Mouse (Mus musculus) liver, embryonic 13.5 days (tissue): Measurements from ENCODE around the gene Ap3d1. TPM values are rescaled to one million over a fixed set of nuclear protein-coding genes. Genes with fewer than 3 reads are reported as not detected.

ENCODE experiments used
- ATAC-seq: fragments of 200-750 bp; cut with Nextera tagmentation; 2 replicates; pipeline ENCODE4 v1.8.0; 2017; ENCODE audit warnings: low read depth, mild to moderate bottlenecking, moderate number of reproducible peaks, moderate library complexity
- DNase-seq: peaks from one replicate; pipeline ENCODE4 v3.0.0; 2022
- H3K27ac ChIP-seq: fragments of 300-500 bp; sonication (generic); 2 replicates; pipeline ENCODE4 v1.5.1; 2015; ENCODE audit warnings: moderate library complexity, mild to moderate bottlenecking, inconsistent platforms
- H3K27me3 ChIP-seq: fragments of 300-500 bp; sonication (generic); 2 replicates; pipeline ENCODE4 v1.6.1; 2015; ENCODE audit warnings: mild to moderate bottlenecking, inconsistent platforms
- H3K36me3 ChIP-seq: fragments of 300-500 bp; sonication (generic); 2 replicates; pipeline ENCODE4 v1.6.1; 2015; ENCODE audit warnings: mild to moderate bottlenecking, inconsistent platforms
- H3K4me1 ChIP-seq: fragments of 300-500 bp; sonication (generic); replicated peaks from 2 replicates; pipeline ENCODE4 v1.6.1; 2015; ENCODE audit warnings: inconsistent platforms
- H3K4me2 ChIP-seq: fragments of 300-500 bp; sonication (generic); 2 replicates; pipeline ENCODE4 v1.6.1; 2015; ENCODE audit warnings: inconsistent platforms, mild to moderate bottlenecking, moderate library complexity
- H3K4me3 ChIP-seq: fragments of 300-500 bp; sonication (generic); replicated peaks from 2 replicates; pipeline ENCODE4 v1.5.1; 2015; ENCODE audit warnings: mild to moderate bottlenecking, inconsistent platforms
- H3K9ac ChIP-seq: fragments of 300-500 bp; sonication (generic); 2 replicates; pipeline ENCODE4 v1.6.1; 2015; ENCODE audit warnings: mild to moderate bottlenecking, inconsistent platforms
- H3K9me3 ChIP-seq: fragments of 300-500 bp; sonication (generic); replicated peaks from 2 replicates; pipeline ENCODE4 v1.6.1; 2016; ENCODE audit warnings: inconsistent platforms
- WGBS: fragments of 180-500 bp; shearing (Covaris S2); methylation state at CpG from one replicate; pipeline ENCODE4 v1.1.7; 2015; ENCODE audit not compliant: insufficient replicate concordance; 5-methylcytosine and 5-hydroxymethylcytosine counted together
- polyA plus RNA-seq: library from polyadenylated mRNA; unstranded; fragments of >200 nt; fragmentation: Nextera tagmentation; extraction: Ambion mirVana; gene quantifications from 2 replicates; pipeline ENCODE4 v1.2.1, GENCODE M21; 2015

Gene Ap3d1
- polyA plus RNA-seq, 1 experiment from 2014 or later, result 24.9 TPM

- DNase-seq, result no peak
- no peaks in the 10 kb centered on the region for H3K27me3 ChIP-seq
- H3K4me3 ChIP-seq, result peak overlapping the region; percentile 70
- H3K4me2 ChIP-seq, result peak overlapping the region; percentile 90
- no peaks in the 10 kb centered on the region for H3K9me3 ChIP-seq
- H3K4me1 ChIP-seq, result peaks cover 62% of the 10 kb centered on the region
- WGBS, result 94% methylated on average over 5 of the region's 5 CpGs
- ATAC-seq, result no peak
- peak overlapping the region; percentile 93 for H3K27ac ChIP-seq
- H3K9ac ChIP-seq, result peak overlapping the region; percentile 76
- H3K36me3 ChIP-seq, result peaks cover 40% of the 10 kb centered on the region
Observed at GRCm38 (mm10) chr10:80703643-80704042, 38.4 kb downstream of the Ap3d1 start.

DNA sequence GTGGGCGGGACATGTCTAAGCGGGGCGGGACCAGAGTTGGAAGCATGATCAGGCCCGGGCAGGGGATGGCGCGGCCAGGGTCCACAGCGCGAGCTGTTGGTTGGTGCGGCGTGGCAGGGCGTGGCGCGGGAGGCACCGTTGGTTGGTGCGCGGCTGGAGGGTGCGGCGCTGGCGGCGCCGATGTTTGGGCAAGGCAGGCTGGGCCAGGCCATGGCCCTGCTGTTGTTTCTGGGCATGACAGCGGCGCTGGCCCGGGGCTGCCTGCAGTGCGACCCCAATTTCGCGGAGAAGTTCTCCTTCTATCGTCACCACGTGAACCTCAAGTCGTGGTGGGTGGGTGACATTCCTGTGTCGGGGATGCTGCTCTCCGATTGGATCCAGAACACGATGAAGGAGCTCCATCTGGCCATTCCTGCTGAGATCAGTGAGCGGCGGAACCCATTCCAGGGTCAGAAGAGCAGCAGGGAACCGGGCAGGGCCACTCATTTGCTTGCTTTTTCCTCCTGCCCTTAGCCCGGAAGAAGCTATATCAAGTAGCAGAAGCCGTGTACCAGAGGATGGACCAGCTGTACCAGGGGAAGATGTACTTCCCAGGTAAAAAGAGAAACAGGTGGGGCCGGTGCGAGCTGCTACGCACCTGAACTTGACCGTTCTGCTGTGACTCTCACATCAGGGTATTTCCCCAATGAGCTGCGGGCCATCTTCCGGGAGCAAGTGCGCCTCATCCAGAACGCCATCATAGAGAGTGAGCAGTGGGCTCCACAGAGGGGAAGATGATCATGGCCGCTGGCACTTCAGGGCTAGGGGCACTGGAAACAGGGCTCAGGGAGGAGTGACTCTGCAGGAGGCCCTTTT lies 39.3 kb downstream of the Ap3d1 start:
- WGBS, result 2% methylated on average over 47 of the region's 47 CpGs
- H3K27me3 ChIP-seq, result no peaks in the 10 kb centered on the region

DNA sequence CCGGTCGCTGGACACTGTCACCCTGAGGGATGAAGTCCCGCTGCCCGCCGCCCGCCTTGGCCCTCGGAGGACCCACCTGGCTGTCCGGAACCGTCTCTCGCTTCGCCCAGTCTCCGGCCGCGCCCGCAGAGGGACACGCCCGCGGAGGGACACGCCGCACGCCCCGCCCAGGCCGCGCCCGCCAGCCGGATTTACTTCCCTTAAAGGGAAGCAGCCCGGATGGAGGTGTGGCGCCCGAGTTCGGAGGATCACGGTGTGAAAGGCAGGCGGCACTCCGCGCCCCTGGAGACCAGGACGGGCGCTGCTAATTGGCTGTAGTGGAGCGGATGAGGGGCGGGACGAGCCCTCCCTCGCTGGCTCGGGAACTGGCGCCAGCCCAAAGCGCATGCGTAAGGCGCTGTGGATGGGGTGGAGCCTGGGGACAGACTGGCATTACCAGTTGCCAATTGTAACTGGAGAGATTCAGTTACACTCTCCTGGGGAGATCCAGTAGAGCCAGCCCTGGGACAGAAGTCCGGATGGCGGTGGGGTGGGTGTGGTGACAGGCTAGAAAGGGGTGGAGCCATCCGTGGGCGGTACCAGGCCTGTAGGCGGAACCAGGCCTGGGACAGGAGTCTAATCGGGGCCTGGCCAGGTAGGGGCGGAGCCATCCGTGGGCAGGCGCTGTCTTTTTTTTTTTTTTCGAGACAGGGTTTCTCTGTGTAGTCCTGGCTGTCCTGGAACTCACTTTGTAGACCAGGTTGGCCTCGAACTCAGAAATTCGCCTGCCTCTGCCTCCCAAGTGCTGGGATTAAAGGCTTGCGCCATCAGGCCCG lies 40.1 kb downstream of the Ap3d1 start, which contains the start of the genes Mob3a and Izumo4:
Mob3a (minus strand) TSS at position 257 of the 815 bp plus-strand sequence.
Izumo4 (plus strand) TSS at position 464 of the 815 bp plus-strand sequence.
- Histone ChIP-seq H3K36me3 (peaks cover 26% of the 10 kb centered on the region), H3K4me3 (peak within 1 kb of the TSS; percentile 70), H3K4me1 (peaks cover 79% of the 10 kb centered on the region), H3K27me3 (no peaks in the 10 kb centered on the region), H3K4me2 (peak within 1 kb of the TSS; percentile 90), H3K9me3 (no peaks in the 10 kb centered on the region), H3K9ac (peak within 1 kb of the TSS; percentile 76), H3K27ac (peak within 1 kb of the TSS; percentile 93)
- DNase-seq (peak; percentile 99), ATAC-seq (peak; percentile 81)
- WGBS, result under 1% methylated on average over 59 of the region's 59 CpGs

More for the DNA sequence above, 39.3 kb downstream of the Ap3d1 start:
- Histone ChIP-seq H3K4me2 (peak overlapping the region; percentile 90), H3K4me1 (peaks cover 71% of the 10 kb centered on the region), H3K36me3 (peaks cover 34% of the 10 kb centered on the region), H3K4me3 (peak overlapping the region; percentile 70), H3K9ac (peak overlapping the region; percentile 76), H3K9me3 (no peaks in the 10 kb centered on the region), H3K27ac (peak overlapping the region; percentile 93)
- DNase-seq (peak; percentile 97), ATAC-seq (peak; percentile 80)

DNA sequence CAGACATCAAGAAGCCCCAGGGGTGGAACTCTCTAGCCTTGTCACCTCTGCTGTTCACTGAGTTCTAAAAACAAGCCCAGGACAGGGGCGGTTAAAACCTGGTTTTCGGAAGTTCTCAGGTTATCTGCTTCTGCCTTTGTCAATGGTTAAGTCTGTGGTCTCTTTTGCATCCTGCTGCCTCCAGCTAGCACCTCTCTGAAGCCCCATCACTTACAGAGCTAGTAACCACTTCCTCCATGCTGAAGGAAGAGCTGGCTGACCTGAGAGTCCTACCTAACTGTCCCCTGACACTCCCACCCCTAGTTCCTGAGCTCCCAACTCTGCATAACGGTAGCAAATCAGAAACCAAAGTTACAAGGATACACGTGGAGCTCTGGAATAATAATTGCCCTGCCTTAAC lies 41.3 kb downstream of the Ap3d1 start:
- ATAC-seq, result no peak
- H3K27ac ChIP-seq, result peak overlapping the region; percentile 93
- WGBS, result 10% methylated on average over 4 of the region's 4 CpGs

GRCm38 (mm10) chr10:80700038-80700504 lies 42.0 kb downstream of the Ap3d1 start:
- Histone ChIP-seq H3K9me3 (no peaks in the 10 kb centered on the region), H3K27ac (peak overlapping the region; percentile 93), H3K4me3 (peak overlapping the region; percentile 70), H3K9ac (peak overlapping the region; percentile 76), H3K4me2 (peak overlapping the region; percentile 90), H3K36me3 (peaks cover 11% of the 10 kb centered on the region; the same call in 1 of the 2 replicates), H3K4me1 (peaks cover 91% of the 10 kb centered on the region), H3K27me3 (no peaks in the 10 kb centered on the region)
- no peak for DNase-seq
- WGBS, result 41% methylated on average over 7 of the region's 7 CpGs
- no peak for ATAC-seq

More for the DNA sequence above, 41.3 kb downstream of the Ap3d1 start:
- no peaks in the 10 kb centered on the region for H3K27me3 ChIP-seq
- DNase-seq, result no peak
- H3K4me2 ChIP-seq, result peak overlapping the region; percentile 90
- H3K36me3 ChIP-seq, result peaks cover 15% of the 10 kb centered on the region; the same call in 1 of the 2 replicates
- H3K4me3 ChIP-seq, result peak overlapping the region; percentile 70
- peak overlapping the region; percentile 76 for H3K9ac ChIP-seq
- peaks cover 91% of the 10 kb centered on the region for H3K4me1 ChIP-seq
- no peaks in the 10 kb centered on the region for H3K9me3 ChIP-seq

DNA sequence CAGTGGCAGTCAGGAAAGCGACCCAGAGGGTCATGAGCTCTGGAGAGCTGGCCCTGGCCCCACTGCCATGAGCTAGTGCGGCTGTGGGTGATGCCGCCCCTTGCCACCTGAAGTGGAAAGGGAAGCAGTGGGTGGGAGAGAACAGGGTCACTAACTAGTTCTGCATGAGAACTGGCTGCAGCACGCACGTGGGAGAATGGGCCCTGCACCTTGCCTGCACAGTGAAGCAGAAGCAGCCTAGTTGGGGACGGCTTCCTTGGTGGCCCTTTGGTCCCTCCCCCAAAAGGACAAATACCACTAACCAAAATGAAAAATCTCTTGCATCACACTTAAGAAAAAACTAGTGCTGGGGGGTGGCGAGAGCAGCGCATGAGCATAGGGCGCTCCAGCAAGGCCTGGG lies 43.5 kb downstream of the Ap3d1 start:
- ATAC-seq, result no peak
- Histone ChIP-seq H3K27me3 (no peaks in the 10 kb centered on the region), H3K9ac (peak overlapping the region; percentile 76), H3K4me3 (peak overlapping the region; percentile 37), H3K27ac (peak overlapping the region; percentile 93), H3K4me1 (peaks cover 91% of the 10 kb centered on the region), H3K4me2 (peak overlapping the region; percentile 69), H3K36me3 (peaks cover 24% of the 10 kb centered on the region), H3K9me3 (no peaks in the 10 kb centered on the region)
- WGBS, result 70% methylated on average over 9 of the region's 9 CpGs
- DNase-seq, result no peak

GRCm38 (mm10) chr10:80697812-80698211 lies 44.3 kb downstream of the Ap3d1 start:
- peaks cover 91% of the 10 kb centered on the region for H3K4me1 ChIP-seq
- peak overlapping the region; percentile 93 for H3K27ac ChIP-seq
- peak; percentile 71 for ATAC-seq
- no peaks in the 10 kb centered on the region for H3K9me3 ChIP-seq
- peaks cover 27% of the 10 kb centered on the region for H3K36me3 ChIP-seq
- H3K27me3 ChIP-seq, result no peaks in the 10 kb centered on the region
- peak; percentile 92 for DNase-seq
- H3K9ac ChIP-seq, result peak overlapping the region; percentile 76
- peak overlapping the region; percentile 37 for H3K4me3 ChIP-seq
- peak overlapping the region; percentile 69 for H3K4me2 ChIP-seq
- WGBS, result 15% methylated on average over 9 of the region's 9 CpGs

DNA sequence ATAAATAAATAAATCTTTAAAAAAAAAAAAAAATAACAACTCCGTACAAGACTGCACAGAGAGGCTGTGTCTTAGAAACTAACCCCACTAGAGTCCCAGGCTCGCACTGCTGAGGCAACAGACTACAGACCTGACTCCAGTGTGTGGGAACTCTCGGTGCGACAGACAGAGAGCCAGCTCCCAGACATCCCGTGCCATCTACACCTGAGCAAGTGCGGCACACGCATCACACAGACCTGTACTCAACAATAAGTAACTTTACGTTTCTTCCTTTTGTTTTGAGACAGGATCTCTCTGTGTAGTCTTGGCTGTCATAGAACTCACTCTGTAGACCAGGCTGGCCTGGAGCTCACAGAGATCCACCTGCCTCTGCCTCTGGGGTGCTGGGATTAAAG lies 44.7 kb downstream of the Ap3d1 start:
- DNase-seq, result no peak
- H3K27me3 ChIP-seq, result no peaks in the 10 kb centered on the region
- ATAC-seq, result no peak
- peak overlapping the region; percentile 37 for H3K4me3 ChIP-seq
- WGBS, result 61% methylated on average over 8 of the region's 8 CpGs
- H3K9me3 ChIP-seq, result no peaks in the 10 kb centered on the region
- peak overlapping the region; percentile 93 for H3K27ac ChIP-seq
- H3K4me1 ChIP-seq, result peaks cover 92% of the 10 kb centered on the region
- H3K36me3 ChIP-seq, result peaks cover 27% of the 10 kb centered on the region
- peak overlapping the region; percentile 69 for H3K4me2 ChIP-seq
- H3K9ac ChIP-seq, result peak overlapping the region; percentile 76

- DNase-seq (no peak), ATAC-seq (no peak)
- Histone ChIP-seq H3K4me3 (no peak overlapping the region), H3K36me3 (peaks cover 28% of the 10 kb centered on the region), H3K27me3 (no peaks in the 10 kb centered on the region), H3K4me1 (peaks cover 99% of the 10 kb centered on the region), H3K4me2 (peak overlapping the region; percentile 69), H3K9ac (peak overlapping the region; percentile 48), H3K9me3 (no peaks in the 10 kb centered on the region), H3K27ac (peak overlapping the region; percentile 83)
- WGBS, result 32% methylated on average over 12 of the region's 12 CpGs
Observed at GRCm38 (mm10) chr10:80696502-80697392, 45.3 kb downstream of the Ap3d1 start.

DNA sequence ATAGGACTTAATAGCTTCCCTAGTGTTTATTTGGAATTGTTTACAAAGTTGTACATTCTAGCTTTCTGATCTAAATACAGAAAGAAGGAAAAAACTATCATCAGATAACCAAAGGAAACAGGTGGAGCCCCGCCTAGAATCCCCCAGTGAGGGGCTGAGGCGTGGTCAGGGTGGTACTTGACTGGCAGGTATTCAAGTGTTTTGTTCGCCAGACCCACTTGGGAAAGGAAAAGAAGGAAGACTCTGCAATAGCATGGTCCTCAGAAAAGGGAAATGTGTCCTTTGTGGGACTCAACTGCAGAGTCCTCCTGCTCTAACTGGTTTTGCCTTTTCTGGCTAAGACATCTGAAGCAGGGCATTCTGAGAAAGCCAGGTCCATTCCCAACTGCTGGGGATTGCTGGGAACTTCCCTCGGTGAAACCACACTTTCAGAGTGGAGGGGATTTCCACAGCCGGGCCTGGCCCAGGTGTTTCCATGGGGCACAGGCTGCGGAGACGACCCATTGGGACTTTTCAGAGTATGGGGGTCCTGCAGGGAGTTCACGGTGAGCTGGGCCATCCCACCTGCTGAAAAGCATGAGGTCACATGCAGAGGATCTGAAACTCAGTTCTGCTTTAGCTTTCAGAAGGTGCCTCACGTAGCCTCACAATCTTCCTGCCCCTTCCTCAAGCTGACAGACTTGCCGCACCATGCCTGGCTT lies 46.1 kb downstream of the Ap3d1 start:
- no peak overlapping the region for H3K4me3 ChIP-seq
- peaks cover 36% of the 10 kb centered on the region for H3K36me3 ChIP-seq
- peak overlapping the region; percentile 69 for H3K4me2 ChIP-seq
- WGBS, result 41% methylated on average over 10 of the region's 10 CpGs
- peak overlapping the region; percentile 48 for H3K9ac ChIP-seq
- ATAC-seq (no peak), DNase-seq (no peak)
- peak overlapping the region; percentile 83 for H3K27ac ChIP-seq
- H3K9me3 ChIP-seq, result no peaks in the 10 kb centered on the region
- H3K4me1 ChIP-seq, result peaks cover 96% of the 10 kb centered on the region
- no peaks in the 10 kb centered on the region for H3K27me3 ChIP-seq
